Mouse (Mus musculus) heart, embryonic 16.5 days (tissue): ENCODE results near the gene Snrpg. TPM values are rescaled to one million over a fixed set of nuclear protein-coding genes. Genes with fewer than 3 reads are reported as not detected.

Experiments used
- ATAC-seq: fragments of 200-750 bp; cut with Nextera tagmentation; replicated peaks from 2 replicates; pipeline ENCODE4 v1.8.0; 2017; ENCODE audit warnings: moderate number of reproducible peaks; ENCODE audit not compliant: insufficient read depth, low FRiP score; ENCODE audit errors: extremely low read depth
- H3K27ac ChIP-seq: fragments of 300-500 bp; sonication (generic); 2 replicates; pipeline ENCODE4 v1.5.1; 2014; ENCODE audit warnings: mild to moderate bottlenecking, low read length, control low read depth, moderate library complexity
- H3K27me3 ChIP-seq: fragments of 300-500 bp; sonication (generic); 2 replicates; pipeline ENCODE4 v1.6.1; 2014; ENCODE audit warnings: low read length, mixed read lengths; ENCODE audit not compliant: control insufficient read depth, insufficient read depth
- H3K36me3 ChIP-seq: fragments of 300-500 bp; sonication (generic); 2 replicates; pipeline ENCODE4 v1.6.1; 2014; ENCODE audit not compliant: control insufficient read depth, insufficient read depth
- H3K4me1 ChIP-seq: fragments of 300-500 bp; sonication (generic); 2 replicates; pipeline ENCODE4 v1.6.1; 2014; ENCODE audit warnings: low read length, mixed read lengths; ENCODE audit not compliant: control insufficient read depth, insufficient read depth
- H3K4me2 ChIP-seq: fragments of 300-500 bp; sonication (generic); 2 replicates; pipeline ENCODE4 v1.6.1; 2014; ENCODE audit warnings: low read depth, mild to moderate bottlenecking, control low read depth, low read length
- H3K4me3 ChIP-seq: fragments of 300-500 bp; sonication (generic); 2 replicates; pipeline ENCODE4 v1.5.1; 2014; ENCODE audit warnings: mild to moderate bottlenecking, control low read depth, low read length
- H3K9ac ChIP-seq: fragments of 300-500 bp; sonication (generic); 2 replicates; pipeline ENCODE4 v1.6.1; 2014; ENCODE audit warnings: low read length, control low read depth
- H3K9me3 ChIP-seq: fragments of 300-500 bp; sonication (generic); replicated peaks from 2 replicates; pipeline ENCODE4 v1.6.1; 2016; ENCODE audit warnings: low read length; ENCODE audit not compliant: control insufficient read depth
- WGBS: fragments of 180-500 bp; shearing (Covaris S2); extraction: QIAGEN DNeasy Blood & Tissue Kit; methylation state at CpG from one replicate; pipeline ENCODE4 v1.1.7; 2014; 5-methylcytosine and 5-hydroxymethylcytosine counted together
- polyA plus RNA-seq: library from polyadenylated mRNA; unstranded; fragments of >200 nt; fragmentation: Nextera tagmentation; extraction: Ambion mirVana; gene quantifications from 2 replicates; pipeline ENCODE4 v1.2.1, GENCODE M21; 2015

The Snrpg gene
- polyA plus RNA-seq, 1 experiment from 2014 or later: 246 TPM

DNA sequence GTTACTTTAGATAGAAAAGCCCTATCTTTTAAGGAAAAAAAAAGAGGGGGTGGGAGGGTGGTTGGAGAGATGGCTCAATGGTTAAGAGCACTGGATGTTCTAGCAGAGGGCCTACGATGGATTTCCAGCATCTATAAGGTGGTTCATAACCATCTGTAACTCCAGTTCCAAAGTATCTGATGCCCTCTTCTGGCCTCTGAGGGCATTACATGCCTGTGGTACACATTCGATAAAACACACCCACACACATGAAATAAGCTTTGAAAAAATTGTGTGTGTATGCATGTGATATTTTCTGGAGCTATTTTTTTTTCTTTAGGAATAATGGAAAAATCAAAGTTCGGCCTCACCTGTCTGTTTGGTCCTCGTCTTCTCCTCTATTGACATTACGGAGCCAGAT lies 20.2 kb downstream of the Snrpg start:
- 96% methylated on average over 5 of the region's 5 CpGs for WGBS
- Histone ChIP-seq H3K9me3 (no peaks in the 10 kb centered on the region), H3K4me3 (no peak overlapping the region), H3K4me2 (no peak overlapping the region), H3K9ac (no peak overlapping the region), H3K4me1 (peaks cover 17% of the 10 kb centered on the region), H3K27ac (no peak overlapping the region), H3K27me3 (no peaks in the 10 kb centered on the region), H3K36me3 (peaks cover 45% of the 10 kb centered on the region)
- no peak for ATAC-seq

DNA sequence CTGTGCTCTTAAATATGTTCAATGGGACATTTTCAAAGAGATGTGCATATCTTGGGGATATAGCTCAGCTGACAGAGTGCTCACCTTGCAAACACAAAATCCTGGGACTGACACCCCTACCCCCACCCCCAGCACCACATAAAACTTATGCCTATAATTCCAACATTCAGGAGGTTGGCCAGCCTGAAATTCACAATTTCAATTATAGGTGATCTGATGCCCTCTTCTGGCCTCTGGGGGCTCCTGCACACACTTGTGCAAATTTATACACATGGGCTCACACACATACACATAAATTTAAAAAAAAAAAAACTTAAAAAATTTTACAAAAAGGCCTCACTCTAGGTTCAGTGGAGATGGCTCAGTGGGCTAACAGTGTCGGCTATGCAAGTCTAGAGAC lies 22.1 kb downstream of the Snrpg start:
- no peaks in the 10 kb centered on the region for H3K9me3 ChIP-seq
- H3K4me1 ChIP-seq: peaks cover 23% of the 10 kb centered on the region
- no peaks in the 10 kb centered on the region for H3K27me3 ChIP-seq
- H3K4me3 ChIP-seq: no peak overlapping the region
- H3K27ac ChIP-seq: no peak overlapping the region
- H3K9ac ChIP-seq: no peak overlapping the region
- no peak for ATAC-seq
- H3K36me3 ChIP-seq: peaks cover 38% of the 10 kb centered on the region
- no peak overlapping the region for H3K4me2 ChIP-seq
- WGBS: 86% methylated on average over 1 of the region's 1 CpGs

DNA sequence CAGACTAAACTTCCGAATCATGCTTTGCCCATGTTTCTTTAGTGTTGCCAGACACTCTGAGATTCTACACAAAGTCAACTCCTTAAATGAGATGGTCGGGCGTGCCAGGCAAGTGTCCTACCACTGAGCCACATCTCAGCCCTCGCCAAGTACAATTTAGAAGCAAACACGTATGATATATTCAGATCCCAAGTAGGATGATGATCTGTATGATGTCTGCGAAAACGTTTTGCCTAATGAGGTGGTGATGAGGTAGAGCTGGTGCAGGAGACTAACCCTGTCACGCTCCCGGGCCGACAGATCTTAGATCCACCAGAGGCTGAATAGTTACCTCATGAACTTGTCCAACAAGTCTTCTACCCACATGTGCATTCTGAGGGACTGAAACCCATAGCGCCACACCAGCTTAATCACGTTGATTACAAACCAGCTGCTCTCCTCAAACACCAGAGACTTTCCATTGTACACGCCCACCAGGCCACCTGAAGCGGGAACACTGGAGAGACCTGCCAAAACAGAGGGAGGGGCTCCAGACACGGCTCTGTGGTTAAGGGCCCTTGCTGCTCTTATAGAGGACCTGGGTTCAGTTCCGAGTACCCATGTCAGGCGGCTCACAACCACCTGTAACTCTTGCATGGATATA lies 23.1 kb downstream of the Snrpg start:
- Histone ChIP-seq H3K9me3 (no peaks in the 10 kb centered on the region), H3K9ac (no peak overlapping the region), H3K4me3 (no peak overlapping the region), H3K27ac (no peak overlapping the region), H3K4me2 (no peak overlapping the region), H3K4me1 (peaks cover 23% of the 10 kb centered on the region), H3K36me3 (peaks cover 28% of the 10 kb centered on the region), H3K27me3 (no peaks in the 10 kb centered on the region)
- no peak for ATAC-seq
- 86% methylated on average over 17 of the region's 17 CpGs for WGBS

DNA sequence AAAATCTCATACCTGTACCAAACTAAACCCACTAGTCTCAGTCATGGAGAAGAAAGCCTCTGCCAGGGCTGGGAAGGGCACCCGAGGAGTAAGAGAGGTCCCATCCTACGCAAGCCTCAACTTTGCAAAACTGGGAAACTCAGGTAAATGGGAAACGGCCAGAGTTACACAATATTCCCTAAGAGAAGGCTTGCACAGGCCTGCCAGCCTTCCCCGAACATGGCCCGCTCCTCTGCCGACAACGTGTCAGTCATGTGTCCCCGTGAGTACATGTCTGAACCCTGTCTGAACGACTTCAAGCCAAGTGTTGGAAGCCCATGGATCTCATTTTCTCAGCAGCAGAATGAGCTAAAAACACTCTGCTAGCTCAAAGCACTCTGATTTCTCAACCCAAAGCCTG lies 23.9 kb downstream of the Snrpg start:
- Histone ChIP-seq H3K4me1 (peaks cover 23% of the 10 kb centered on the region), H3K9me3 (no peaks in the 10 kb centered on the region), H3K27ac (no peak overlapping the region), H3K4me3 (no peak overlapping the region), H3K27me3 (no peaks in the 10 kb centered on the region), H3K9ac (no peak overlapping the region), H3K36me3 (peaks cover 25% of the 10 kb centered on the region), H3K4me2 (peak overlapping the region; percentile 88; the same call in 1 of the 2 replicates)
- no peak for ATAC-seq
- 72% methylated on average over 9 of the region's 9 CpGs for WGBS

DNA sequence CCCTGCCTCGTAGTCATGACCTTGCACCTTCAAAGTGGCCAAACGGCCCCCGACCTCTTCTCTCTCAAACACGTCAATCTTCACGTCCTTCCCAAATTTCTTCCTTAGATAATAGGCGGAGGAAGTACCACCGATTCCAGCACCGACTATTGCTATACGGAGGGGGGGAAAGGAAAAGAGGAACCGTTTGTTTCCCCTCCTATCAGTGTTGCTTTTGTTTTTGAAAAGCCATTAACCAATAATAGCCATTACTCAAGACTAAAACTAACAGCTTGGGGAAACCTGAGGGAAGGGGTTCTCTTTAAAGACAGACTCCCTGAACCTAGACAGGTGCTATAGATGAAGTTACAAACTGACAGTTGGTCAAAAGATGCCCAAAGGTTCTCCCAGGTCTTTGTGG lies 24.9 kb downstream of the Snrpg start:
- no peaks in the 10 kb centered on the region for H3K9me3 ChIP-seq
- no peaks in the 10 kb centered on the region for H3K27me3 ChIP-seq
- H3K27ac ChIP-seq: peak overlapping the region; percentile 84
- peak overlapping the region; percentile 81 for H3K4me3 ChIP-seq
- WGBS: 23% methylated on average over 10 of the region's 10 CpGs
- peak overlapping the region; percentile 81 for H3K9ac ChIP-seq
- peaks cover 26% of the 10 kb centered on the region for H3K4me1 ChIP-seq
- no peak for ATAC-seq
- H3K4me2 ChIP-seq: peak overlapping the region; percentile 88
- H3K36me3 ChIP-seq: peaks cover 15% of the 10 kb centered on the region

DNA sequence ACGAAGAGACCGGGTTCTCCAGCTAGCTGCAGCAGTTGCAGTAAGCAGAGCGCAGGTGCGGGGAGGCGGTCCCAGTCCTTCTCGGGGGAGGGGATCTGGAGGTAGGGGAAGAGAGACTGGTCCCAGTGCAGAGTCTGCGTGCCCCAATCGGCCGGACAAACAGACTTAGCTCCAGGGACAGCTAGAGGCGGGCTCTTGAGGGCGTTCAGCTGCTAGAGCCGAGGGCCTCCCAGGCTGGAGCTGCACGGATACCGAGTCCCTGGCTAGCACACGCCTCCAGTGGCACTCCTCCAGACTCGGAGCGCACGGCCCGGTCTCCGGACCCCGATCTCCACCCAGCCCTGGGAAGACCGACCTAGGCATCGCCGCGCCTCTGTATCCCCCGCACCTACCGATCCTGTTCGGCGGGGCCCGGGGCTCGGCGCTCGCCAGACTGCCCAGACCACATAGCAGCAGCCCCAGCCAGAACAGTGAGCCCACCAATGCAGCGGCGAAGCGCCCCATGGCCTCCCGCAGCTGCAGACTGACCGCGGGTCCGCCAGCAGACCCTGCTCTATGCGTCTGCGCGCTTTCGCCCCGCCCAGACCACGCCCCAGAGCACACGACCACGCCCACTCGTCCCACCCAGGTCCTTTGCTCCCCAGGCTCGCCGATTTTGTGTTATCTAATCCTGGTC lies 25.6 kb downstream of the Snrpg start, which contains the start of gene Pcyox1:
TSS of gene Pcyox1 (minus strand) at position 574 of the 676 bp plus-strand sequence.
- Histone ChIP-seq H3K27ac (peak within 1 kb of the TSS; percentile 84), H3K36me3 (peaks cover 8% of the 10 kb centered on the region), H3K9me3 (no peaks in the 10 kb centered on the region), H3K4me3 (peak within 1 kb of the TSS; percentile 81), H3K4me1 (peaks cover 27% of the 10 kb centered on the region), H3K9ac (peak within 1 kb of the TSS; percentile 81), H3K27me3 (no peaks in the 10 kb centered on the region), H3K4me2 (peak within 1 kb of the TSS; percentile 88)
- WGBS: under 1% methylated on average over 51 of the region's 51 CpGs
- peak; percentile 97 for ATAC-seq

GRCm38 (mm10) chr6:86397257-86397980 lies 26.3 kb downstream of the Snrpg start:
- Histone ChIP-seq H3K4me3 (peak overlapping the region; percentile 81), H3K9ac (peak overlapping the region; percentile 81), H3K9me3 (no peaks in the 10 kb centered on the region), H3K27ac (peak overlapping the region; percentile 84), H3K36me3 (peaks cover 3% of the 10 kb centered on the region; the same call in 1 of the 2 replicates), H3K4me1 (peaks cover 27% of the 10 kb centered on the region), H3K27me3 (no peaks in the 10 kb centered on the region), H3K4me2 (peak overlapping the region; percentile 88)
- peak; percentile 15 for ATAC-seq
- 3% methylated on average over 14 of the region's 14 CpGs for WGBS

GRCm38 (mm10) chr6:86398986-86399385 lies 27.9 kb downstream of the Snrpg start:
- Histone ChIP-seq H3K4me2 (no peak overlapping the region), H3K36me3 (peaks cover 3% of the 10 kb centered on the region; the same call in 1 of the 2 replicates), H3K9ac (no peak overlapping the region), H3K27ac (no peak overlapping the region), H3K27me3 (no peaks in the 10 kb centered on the region), H3K4me3 (no peak overlapping the region), H3K9me3 (no peaks in the 10 kb centered on the region), H3K4me1 (peaks cover 27% of the 10 kb centered on the region)
- WGBS: 81% methylated on average over 2 of the region's 2 CpGs
- ATAC-seq: no peak

- Histone ChIP-seq H3K27me3 (no peaks in the 10 kb centered on the region), H3K4me2 (no peak overlapping the region), H3K9me3 (no peaks in the 10 kb centered on the region), H3K36me3 (no peaks in the 10 kb centered on the region), H3K27ac (no peak overlapping the region), H3K4me3 (no peak overlapping the region), H3K4me1 (peaks cover 23% of the 10 kb centered on the region), H3K9ac (no peak overlapping the region)
- 71% methylated on average over 2 of the region's 2 CpGs for WGBS
- no peak for ATAC-seq
Observed at GRCm38 (mm10) chr6:86399995-86400394, 28.9 kb downstream of the Snrpg start.
